ENCODE assay signal across 9 mouse cellular contexts in genomic region chr16:72239631-72240030, GRCm38 (mm10).
"Had no signal": no experiment of that assay in that cellular context is flagged by ENCODE, and none has a peak within 500 bp of the region (broad histone marks: within the 10 kb centered on the region; RNA-seq: fewer than 3 reads in every experiment).

No protein-coding gene starts in this region.

- DNase-seq: kidney, postnatal 10 days; kidney, postnatal 4 days; left cerebral cortex, postnatal 4 days; lung, adult 18-20 months; lung, postnatal 36 days; midbrain, embryonic 14.5 days; right cerebral cortex, adult 18-20 months; right cerebral cortex, postnatal 25 days; thymus, postnatal 36 days had no signal
